Mouse (Mus musculus) thymus, postnatal 10 days (tissue): ENCODE measurements around the gene Zfp866.
A peak's percentile ranks its signal among the peaks of the same experiment; 100 is the strongest.

Experiments used
- DNase-seq, 2 experiments: peaks; one replicate each; pipeline ENCODE4 v3.0.0; 2021; ENCODE audit warnings: low spot score in 2 of 2

Gene Zfp866

GRCm38 (mm10) chr8:69790773-69791367 is at the start of gene Zfp866, which contains the start of gene Atp13a1:
TSS of gene Zfp866 (minus strand) at chr8:69791178.
TSS of gene Atp13a1 (plus strand) at chr8:69791163.
- peak; percentile 85 to 92 for DNase-seq

DNA sequence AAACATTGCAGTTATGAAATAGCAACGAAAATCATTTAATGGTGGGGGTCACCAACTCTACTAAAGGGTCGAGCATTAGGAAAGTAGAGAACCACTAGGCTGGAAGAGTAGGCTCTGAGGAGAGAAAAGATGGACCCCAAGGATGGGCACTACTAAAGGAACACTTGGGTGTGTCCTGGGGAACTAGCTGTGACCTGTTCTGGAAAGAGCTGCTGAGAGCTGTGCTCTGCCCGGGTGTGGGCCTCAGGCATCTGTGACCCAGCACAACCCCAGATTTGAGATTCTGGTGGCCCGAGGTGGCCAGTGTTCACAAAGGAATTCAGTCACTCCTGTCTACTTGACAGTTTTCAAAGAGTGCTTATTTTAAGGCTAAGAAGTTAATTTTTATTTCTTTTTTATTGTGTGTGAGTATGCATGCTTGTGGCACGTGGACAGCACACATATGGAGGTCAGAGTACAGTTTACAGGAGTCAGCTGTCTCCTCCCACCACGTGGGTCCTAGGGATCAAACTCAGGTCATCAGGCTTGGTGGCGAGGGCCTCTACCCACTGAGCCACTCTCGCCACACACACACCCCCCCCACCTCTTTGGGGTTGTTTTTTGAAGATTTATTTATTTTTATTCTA is 46.2 kb upstream of the Zfp866 start:
- DNase-seq = no peak

DNA sequence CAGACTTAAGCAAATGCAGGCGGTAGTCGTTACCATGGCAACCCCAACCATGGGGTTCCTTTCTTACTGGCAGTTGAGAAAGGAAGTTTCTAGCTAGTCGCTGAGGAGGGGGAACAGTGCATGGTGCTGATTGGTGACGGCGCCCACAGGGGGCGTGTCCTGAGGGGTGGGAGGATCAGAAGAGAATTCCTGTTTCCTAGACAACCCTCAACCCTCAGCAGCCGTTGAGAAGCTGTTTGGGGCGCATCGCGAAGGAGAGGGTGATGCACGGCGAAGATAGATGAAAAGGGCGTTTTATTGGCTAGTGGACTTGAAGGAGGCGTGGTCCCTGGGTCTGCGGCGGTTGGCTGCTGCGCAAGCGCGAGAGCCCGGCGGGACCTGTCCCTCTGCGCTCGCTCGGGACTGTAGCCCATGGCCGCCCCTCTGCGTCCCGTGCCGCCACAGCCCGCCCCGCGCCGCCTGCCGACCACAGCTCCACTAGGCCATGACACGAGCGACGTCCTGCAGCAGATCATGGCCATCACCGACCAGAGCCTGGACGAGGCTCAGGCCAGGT is 41.4 kb upstream of the Zfp866 start, which contains the start of gene Pbx4:
Pbx4 (plus strand) TSS at position 194 of the 556 bp plus-strand sequence.
- DNase-seq = peak; percentile 96

- no peak for DNase-seq
Measured at GRCm38 (mm10) chr8:69826371-69826770, 35.4 kb upstream of the Zfp866 start.

DNA sequence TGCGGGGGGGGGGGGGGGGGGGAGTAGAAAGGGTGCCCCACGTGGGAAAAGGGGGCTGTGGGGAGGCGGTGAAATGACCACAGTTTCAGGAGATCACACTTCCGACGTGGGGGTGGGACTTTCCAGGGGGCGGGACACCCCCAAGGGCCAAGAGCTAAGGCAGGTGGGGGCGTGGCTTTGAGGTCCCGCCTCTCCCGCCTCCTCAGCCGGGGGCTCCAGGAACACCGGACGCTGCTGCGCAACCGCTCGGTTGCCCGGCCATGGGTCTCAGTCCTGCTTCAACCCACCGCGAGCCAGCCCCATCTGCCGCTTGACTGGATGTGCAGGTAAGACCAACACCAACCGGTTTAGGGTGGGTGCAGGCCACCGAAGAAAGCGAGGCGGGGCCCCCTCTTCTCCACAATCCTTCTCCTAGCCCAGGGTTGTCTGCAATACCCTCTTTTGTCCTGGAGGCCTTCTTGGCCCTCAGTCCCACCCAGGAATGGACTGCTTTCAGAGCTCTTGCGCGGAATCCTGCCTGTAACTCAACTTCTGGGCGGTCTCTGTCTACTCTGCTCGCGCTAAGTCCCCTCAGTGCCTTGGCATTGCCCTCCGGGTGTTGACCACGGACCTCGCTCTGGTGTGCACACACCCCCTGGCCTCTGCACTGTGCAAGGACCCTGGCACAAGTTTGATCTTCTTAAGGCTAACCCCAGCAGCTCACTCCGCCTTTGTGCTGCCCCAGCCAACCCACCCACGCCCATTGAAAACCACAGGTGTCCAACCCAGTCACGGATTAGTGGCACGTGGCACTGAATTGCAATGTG is 31.6 kb upstream of the Zfp866 start, which contains the start of gene Lpar2:
Lpar2 (plus strand) TSS at position 44 of the 806 bp plus-strand sequence.
- peak; percentile 55 to 59 for DNase-seq

GRCm38 (mm10) chr8:69821971-69822385 is 31.0 kb upstream of the Zfp866 start:
- no peak for DNase-seq

- DNase-seq = no peak
Measured at GRCm38 (mm10) chr8:69820466-69820865, 29.5 kb upstream of the Zfp866 start.

DNA sequence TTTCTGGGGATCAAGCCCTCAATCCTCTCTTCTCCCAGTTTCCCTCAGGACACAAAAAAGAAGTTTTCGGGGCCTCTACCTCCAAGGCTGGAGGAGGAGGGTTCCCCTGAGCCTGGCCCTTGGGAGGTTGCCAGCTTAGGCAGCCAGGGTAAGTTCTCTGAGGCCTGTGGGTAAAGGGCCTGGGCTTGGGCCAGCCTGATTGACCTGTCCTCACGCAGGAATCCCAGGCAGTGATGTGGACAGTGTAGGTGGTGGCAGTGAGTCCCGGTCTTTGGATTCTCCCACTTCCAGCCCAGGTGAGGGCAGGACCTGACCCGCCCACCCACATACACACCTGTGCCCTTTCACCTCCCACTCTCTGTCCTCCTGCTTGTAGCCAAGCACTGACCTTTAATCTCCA is 24.4 kb upstream of the Zfp866 start:
- DNase-seq = no peak

DNA sequence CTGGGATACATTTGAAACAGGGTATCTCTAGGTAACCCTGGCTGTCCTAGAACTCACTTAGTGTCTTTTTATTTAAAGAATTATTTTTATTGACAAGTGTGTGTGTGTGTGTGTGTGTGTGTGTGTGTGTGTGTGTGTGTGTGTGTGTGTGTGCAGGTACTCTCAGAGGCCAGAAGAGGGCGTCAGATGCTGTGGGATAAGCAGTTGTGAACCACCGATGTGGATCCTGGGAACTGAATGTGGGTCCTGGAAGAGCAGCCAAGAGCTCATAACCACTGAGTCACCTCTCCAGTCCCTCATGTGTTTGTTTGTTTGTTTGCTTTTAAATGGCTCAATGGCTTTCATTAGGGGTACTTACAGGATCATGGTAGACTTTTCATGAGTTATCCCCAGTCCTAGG is 23.9 kb upstream of the Zfp866 start:
- DNase-seq = no peak

- no peak for DNase-seq
Measured at GRCm38 (mm10) chr8:69809820-69810219, 18.8 kb upstream of the Zfp866 start.

DNA sequence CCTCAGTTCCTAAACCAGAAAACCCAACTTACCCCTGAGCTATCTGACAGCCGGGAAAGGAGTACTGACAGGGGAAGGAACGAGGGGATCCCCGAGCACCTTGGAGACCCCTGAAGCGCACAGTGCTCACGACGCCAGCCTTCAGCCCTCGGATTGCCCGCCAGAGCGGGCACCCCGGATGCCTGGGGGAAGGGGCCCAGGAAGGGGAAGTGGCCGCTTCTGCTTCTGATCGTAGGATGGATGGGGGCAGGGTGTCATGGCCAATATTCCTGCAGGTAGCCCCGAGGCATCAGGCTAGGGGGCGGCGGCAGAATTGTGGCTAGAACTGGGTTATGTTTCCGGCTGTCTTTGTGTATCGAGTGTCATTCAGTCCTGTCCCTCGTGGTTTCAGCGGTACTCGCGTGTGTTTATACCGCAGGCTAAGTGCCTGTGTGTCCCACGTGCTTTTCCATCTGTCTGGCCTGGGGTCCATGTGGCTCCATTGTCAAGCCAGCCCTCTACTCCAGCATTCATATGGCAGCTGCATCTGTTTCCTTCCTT is 18.0 kb upstream of the Zfp866 start:
- peak; percentile 52 to 54 for DNase-seq

DNA sequence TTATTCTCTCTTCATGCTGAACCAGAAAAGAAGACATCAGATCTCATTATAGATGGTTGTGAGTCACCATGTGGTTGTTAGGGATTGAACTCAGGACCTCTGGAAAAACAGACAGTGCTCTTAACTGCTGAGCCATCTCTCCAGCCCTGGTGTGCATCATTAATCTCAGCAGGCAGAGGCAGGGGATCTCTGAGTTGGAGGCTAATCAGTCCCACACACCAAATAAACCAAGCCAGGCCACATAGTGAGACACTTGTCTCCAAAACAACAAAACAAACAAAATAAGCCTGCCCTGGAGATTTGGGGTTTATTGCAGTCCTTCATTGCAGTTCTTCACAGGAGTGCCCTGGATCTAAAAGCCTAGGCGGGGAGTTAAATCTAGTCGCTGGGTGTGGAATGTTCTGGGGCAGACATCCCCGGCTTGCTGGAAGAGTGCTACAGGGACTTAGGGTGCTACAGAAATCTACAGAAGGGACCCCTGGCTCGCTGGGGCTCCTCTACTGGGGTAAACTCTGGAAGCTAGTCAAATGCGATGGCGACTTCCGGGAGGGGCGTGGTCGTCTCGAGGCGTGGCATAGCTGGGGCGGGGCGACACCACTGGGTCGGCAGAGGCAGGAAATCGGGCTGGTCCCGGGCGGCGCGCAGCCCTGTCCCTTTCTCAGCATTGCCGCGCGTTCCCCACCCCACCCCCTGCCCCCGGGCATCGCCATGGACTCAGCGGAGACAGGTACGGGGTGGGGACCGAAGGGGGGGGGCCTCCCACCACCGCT is 17.3 kb upstream of the Zfp866 start, which contains the start of gene Gmip:
Gmip (plus strand) TSS at position 586 of the 770 bp plus-strand sequence.
- peak; percentile 90 to 95 for DNase-seq

DNA sequence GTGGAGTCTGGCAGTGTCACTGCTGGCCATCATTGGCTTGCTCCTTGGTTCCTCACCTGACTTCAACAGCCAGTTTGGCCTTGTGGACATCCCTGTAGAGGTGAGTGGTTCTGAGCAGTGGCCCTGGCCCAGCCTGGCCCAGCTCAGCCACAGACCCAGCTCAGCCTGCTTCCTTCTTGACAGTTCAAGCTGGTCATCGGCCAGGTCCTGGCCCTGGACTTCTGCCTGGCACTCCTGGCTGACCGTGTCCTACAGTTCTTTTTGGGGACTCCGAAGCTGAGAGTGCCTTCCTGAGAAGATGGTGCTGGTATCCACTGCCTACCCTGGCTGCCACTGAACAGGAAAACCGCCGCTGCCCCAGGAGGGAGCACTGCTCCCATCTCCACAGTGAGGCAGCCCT is 16.3 kb upstream of the Zfp866 start:
- DNase-seq = no peak

DNA sequence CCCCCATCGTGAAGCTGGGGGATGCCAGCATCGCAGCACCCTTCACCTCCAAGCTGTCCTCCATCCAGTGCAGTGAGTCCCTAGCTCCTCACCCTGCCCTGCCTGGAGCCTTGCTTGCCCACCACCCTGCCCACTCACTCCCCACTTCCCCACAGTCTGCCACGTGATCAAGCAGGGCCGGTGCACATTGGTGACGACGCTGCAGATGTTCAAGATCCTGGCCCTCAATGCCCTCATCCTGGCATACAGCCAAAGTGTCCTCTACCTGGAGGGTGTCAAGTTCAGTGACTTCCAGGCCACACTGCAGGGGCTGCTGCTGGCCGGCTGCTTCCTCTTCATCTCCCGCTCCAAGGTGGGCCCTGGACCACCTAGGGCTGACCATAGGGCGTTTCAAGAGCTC is 14.5 kb upstream of the Zfp866 start:
- DNase-seq = no peak

GRCm38 (mm10) chr8:69805086-69805485 is 14.1 kb upstream of the Zfp866 start:
- DNase-seq = no peak

DNA sequence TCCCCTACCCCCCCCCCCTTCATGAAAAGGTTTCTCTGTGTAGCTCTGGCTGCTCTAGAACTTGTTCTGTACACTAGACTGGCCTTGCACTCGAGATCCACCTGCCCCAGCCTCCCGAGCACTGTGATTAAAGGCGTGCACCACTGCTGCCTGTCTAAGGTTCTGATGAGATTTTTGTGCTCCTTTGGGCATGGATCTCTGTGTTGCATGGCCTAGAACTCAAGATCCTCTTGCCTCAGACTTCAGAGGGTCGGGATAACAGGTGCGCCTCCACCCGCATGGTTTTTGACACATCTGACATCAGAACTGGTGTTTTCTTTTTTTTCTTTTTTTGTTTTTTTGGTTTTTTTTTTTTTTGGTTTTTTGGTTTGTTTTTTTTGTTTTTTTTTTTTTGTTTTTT is 13.6 kb upstream of the Zfp866 start:
- DNase-seq = no peak

DNA sequence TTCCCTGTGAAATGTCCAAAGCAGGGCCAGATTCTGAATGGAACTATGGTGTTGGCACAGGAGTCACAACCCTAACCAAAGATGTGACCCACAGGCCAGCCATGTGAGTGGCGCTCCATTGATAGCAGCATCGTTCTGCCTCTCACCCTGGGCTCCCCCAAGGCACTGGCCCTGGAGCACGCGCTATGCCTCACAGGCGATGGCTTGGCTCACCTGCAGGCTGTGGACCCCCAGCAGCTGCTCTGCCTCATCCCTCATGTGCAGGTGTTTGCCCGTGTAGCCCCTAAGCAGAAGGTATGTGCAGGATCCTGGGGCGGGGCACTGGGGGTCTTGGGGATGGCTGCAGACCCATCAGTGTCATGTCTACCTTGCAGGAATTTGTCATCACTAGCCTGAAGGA is 12.4 kb upstream of the Zfp866 start:
- DNase-seq = no peak

- peak in 1 of 2 experiments; percentile 1 for DNase-seq
Measured at GRCm38 (mm10) chr8:69802216-69802615, 11.2 kb upstream of the Zfp866 start.

- DNase-seq = peak in 1 of 2 experiments; percentile 2
Measured at GRCm38 (mm10) chr8:69801796-69802195, 10.8 kb upstream of the Zfp866 start.

DNA sequence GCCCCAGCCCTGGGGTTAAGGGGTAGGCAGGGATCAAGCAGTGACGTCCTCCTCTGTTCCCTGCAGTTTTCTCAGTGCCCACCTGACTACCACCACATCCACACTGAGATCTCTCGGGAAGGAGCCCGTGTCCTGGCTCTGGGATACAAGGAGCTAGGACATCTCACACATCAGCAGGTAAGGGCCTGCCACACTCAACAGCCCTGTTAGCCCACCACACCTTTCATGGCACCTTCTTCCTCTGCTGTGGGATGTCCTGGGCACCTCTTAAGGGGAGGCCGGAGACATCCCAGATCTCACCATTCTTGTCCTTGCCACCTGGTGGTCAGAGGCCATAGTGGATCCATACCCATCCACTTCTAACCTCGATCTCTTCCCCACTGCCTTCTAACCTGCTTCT is 9.0 kb upstream of the Zfp866 start:
- DNase-seq = no peak

GRCm38 (mm10) chr8:69799261-69799660 is 8.3 kb upstream of the Zfp866 start:
- DNase-seq = peak in 1 of 2 experiments; percentile 2
